Mouse (Mus musculus) C2C12 (cell line): ENCODE measurements at regions not wholly inside any gene's neighbourhood (a gene's known extent, or its start where the extent isn't known, plus 50 kb on each side); places are given as distances from the start of the nearest gene placed in this dataset.

Experiments
- H3K27me3 ChIP-seq: one replicate; pipeline ENCODE4 v1.6.1; 2011; ENCODE audit not compliant: control insufficient read depth, insufficient read depth, insufficient read length
- H3K36me3 ChIP-seq: one replicate; pipeline ENCODE4 v1.6.1; 2011; ENCODE audit not compliant: control insufficient read depth, insufficient read depth
- H3K4me3 ChIP-seq: one replicate; pipeline ENCODE4 v1.5.1; 2011; ENCODE audit warnings: mild to moderate bottlenecking, control low read depth; ENCODE audit not compliant: poor library complexity, insufficient read depth, severe bottlenecking
- H3K79me2 ChIP-seq: one replicate; pipeline ENCODE4 v1.6.1; 2011; ENCODE audit not compliant: control insufficient read depth, insufficient read depth
- H3K79me3 ChIP-seq: one replicate; pipeline ENCODE4 v1.6.1; 2011; ENCODE audit warnings: low read depth, control low read depth
- H3ac ChIP-seq: one replicate; pipeline ENCODE3; 2011; ENCODE audit warnings: low read depth; ENCODE audit not compliant: control insufficient read depth, insufficient read length
- CEBPB ChIP-seq: IDR thresholded peaks from one replicate; pipeline ENCODE4 v1.6.1; 2011; ENCODE audit warnings: low read depth, mild to moderate bottlenecking, control low read depth, moderate library complexity
- CTCF ChIP-seq: IDR thresholded peaks from one replicate; pipeline ENCODE4 v1.5.1; 2011; ENCODE audit not compliant: control insufficient read depth, insufficient read depth, insufficient read length
- FOSL1 ChIP-seq: IDR thresholded peaks from one replicate; pipeline ENCODE4 v1.8.0; 2011; ENCODE audit warnings: mild to moderate bottlenecking, low read length; ENCODE audit not compliant: poor library complexity, insufficient read depth, severe bottlenecking
- MAX ChIP-seq: IDR thresholded peaks from one replicate; pipeline ENCODE4 v1.6.1; 2011; ENCODE audit warnings: mild to moderate bottlenecking, control low read depth
- MYOD1 ChIP-seq: IDR thresholded peaks from one replicate; pipeline ENCODE4 v1.6.1; 2011; ENCODE audit warnings: low read depth; ENCODE audit not compliant: control insufficient read depth, insufficient read length
- MYOG ChIP-seq: IDR thresholded peaks from one replicate; pipeline ENCODE4 v1.6.1; 2011; ENCODE audit not compliant: control insufficient read depth, insufficient read length; ENCODE audit errors: extremely low read depth
- USF1 ChIP-seq: IDR thresholded peaks from one replicate; pipeline ENCODE4 v1.6.1; 2011; ENCODE audit warnings: low read depth, mild to moderate bottlenecking, control low read depth, moderate library complexity

DNA sequence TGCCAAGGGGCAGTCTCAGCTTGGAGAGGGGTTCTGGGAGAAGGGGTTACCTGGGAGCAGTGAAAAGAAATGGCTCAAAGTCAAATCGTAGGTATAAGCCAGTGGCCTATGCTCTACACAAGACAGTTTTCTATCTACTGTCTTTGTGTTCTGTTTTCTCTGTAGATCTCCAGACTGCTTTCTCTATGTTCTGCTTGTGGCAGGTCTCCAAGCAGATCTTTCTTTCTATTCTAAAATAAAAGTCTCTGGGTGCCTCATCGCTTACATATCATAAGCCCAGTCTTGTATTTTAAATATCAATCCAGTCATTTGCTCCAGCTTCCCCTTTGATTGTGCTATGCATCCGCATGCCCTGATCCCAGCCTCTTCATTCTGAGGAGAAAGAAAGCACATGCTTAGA lies 69.9 kb upstream of the Tyrp1 start:
- no peaks in the 10 kb centered on the region for H3K36me3 ChIP-seq
- H3K79me3 ChIP-seq: no peaks in the 10 kb centered on the region
- no peak for TF ChIP-seq FOSL1
- no peak for TF ChIP-seq MYOG
- TF ChIP-seq CTCF: no peak
- no peak for TF ChIP-seq CEBPB
- TF ChIP-seq USF1: no peak
- TF ChIP-seq MYOD1: no peak
- no peak for TF ChIP-seq MAX
- no peak overlapping the region for H3ac ChIP-seq
- no peak overlapping the region for H3K4me3 ChIP-seq
- H3K79me2 ChIP-seq: no peaks in the 10 kb centered on the region
- H3K27me3 ChIP-seq: no peaks in the 10 kb centered on the region

DNA sequence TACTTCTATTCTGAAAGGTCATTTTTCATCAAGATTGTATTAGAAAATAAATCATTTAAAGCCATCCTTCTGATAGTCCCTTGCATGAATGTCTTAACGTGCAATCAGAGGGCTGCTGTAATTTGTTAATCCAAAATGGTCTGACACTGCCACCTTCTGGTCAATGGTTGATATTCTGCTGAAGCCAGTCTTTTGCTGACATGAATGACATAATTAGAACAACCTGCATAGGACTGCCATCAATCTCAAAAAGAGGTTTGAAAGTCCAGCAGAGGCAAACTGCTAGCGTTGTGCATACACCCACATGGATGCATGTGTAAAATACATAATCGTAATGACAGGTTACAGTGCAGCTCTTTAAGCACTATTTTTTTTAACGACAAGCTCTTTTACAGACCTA lies 68.1 kb upstream of the Tyrp1 start:
- no peak overlapping the region for H3ac ChIP-seq
- no peaks in the 10 kb centered on the region for H3K27me3 ChIP-seq
- H3K79me2 ChIP-seq: no peaks in the 10 kb centered on the region
- H3K79me3 ChIP-seq: no peaks in the 10 kb centered on the region
- TF ChIP-seq CEBPB: no peak
- peak; percentile 11 for TF ChIP-seq CTCF
- no peak overlapping the region for H3K4me3 ChIP-seq
- H3K36me3 ChIP-seq: no peaks in the 10 kb centered on the region

DNA sequence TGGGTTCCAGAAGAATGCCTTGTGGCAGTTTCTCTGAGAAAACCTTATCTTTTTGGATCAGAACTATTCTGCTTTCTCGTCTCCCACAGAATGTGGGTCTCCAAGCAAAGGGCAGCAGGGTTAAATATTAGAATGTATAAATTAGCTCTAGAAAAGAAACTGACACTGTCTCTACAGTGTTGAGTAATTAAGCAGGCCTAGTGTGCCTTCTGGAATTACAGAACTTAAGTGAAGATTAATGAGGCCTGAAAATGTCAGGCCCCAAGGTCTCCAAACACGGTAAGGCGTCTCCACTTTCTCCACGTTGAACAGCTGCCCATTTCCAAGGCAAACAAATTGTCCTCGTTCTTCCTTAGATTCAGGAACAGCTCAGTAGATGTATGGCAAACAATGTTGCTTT lies 66.5 kb upstream of the Tyrp1 start:
- TF ChIP-seq MYOG: no peak
- no peak for TF ChIP-seq MAX
- no peak for TF ChIP-seq USF1
- TF ChIP-seq CEBPB: no peak
- TF ChIP-seq CTCF: no peak
- TF ChIP-seq MYOD1: no peak
- Histone ChIP-seq H3K79me3 (no peaks in the 10 kb centered on the region), H3ac (no peak overlapping the region), H3K36me3 (no peaks in the 10 kb centered on the region), H3K79me2 (no peaks in the 10 kb centered on the region), H3K4me3 (no peak overlapping the region), H3K27me3 (no peaks in the 10 kb centered on the region)
